Mouse (Mus musculus) gastrocnemius, adult 18-20 months (tissue): ENCODE measurements at regions not wholly inside any gene's neighbourhood (a gene's known extent, or its start where the extent isn't known, plus 50 kb on each side); places are given as distances from the start of the nearest gene placed in this dataset.

Experiments used
- DNase-seq: peaks from one replicate; pipeline ENCODE4 v3.0.0; 2021; ENCODE audit warnings: low spot score

GRCm38 (mm10) chr14:80789131-80789530 is 805.2 kb downstream of the Olfm4 start:
- DNase-seq, result no peak

- DNase-seq, result no peak
These were observed 815.6 kb downstream of the Olfm4 start for GRCm38 (mm10) chr14:80799370-80799959.

- no peak for DNase-seq
These were observed 846.6 kb downstream of the Olfm4 start for GRCm38 (mm10) chr14:80830476-80830875.

- no peak for DNase-seq
These were observed 860.7 kb downstream of the Olfm4 start for GRCm38 (mm10) chr14:80844550-80844949.

- peak; percentile 27 for DNase-seq
These were observed 861.8 kb downstream of the Olfm4 start for GRCm38 (mm10) chr14:80845576-80846269.

GRCm38 (mm10) chr14:80846420-80847083 is 862.7 kb downstream of the Olfm4 start:
- DNase-seq, result no peak
